Mouse (Mus musculus): ENCODE measurements around the gene Tmem127. TPM values are rescaled to one million over a fixed set of nuclear protein-coding genes. Genes with fewer than 3 reads are reported as not detected.

The Tmem127 gene
- polyA plus RNA-seq, 1 experiment from 2014 or later, result 21.1 TPM

DNA sequence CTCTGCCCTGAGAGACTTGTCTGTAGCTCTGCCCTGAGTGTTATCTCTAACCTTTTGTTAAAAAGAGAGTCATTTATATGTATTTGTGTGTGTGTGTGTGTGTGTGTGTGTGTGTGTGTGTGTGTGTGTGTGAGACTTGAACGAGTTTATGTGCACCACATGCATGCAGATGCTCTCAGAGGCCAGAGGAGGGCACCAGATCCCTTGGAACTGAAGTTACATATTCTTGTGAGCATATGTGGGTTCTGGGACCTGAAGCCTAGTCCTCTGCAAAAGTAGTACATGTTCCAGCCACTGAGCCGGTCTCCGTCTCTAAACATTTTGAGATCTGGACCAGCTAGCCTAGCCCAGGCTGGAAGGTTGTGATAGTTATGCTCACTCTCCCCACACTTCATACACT, 22.4 kb upstream of the Tmem127 start:
- WGBS, result 96% methylated on average over 3 of the region's 3 CpGs
- H3K9ac ChIP-seq (replicated peaks; ENCODE audit: low read depth, low read length), result no peak overlapping the region
- H3K27ac ChIP-seq (ENCODE audit: low read length), result no peak overlapping the region
- no peaks in the 10 kb centered on the region for H3K9me3 ChIP-seq (ENCODE audit: control insufficient read depth, low read depth, low read length)
- peaks cover 88% of the 10 kb centered on the region for H3K36me3 ChIP-seq (ENCODE audit: control insufficient read depth, insufficient read depth, low read length)
- no peaks in the 10 kb centered on the region for H3K27me3 ChIP-seq (ENCODE audit: control insufficient read depth, insufficient read depth, low read length)
- ATAC-seq (ENCODE audit: insufficient number of reproducible peaks, insufficient read depth, low FRiP score, low read depth), result no peak
- no peaks in the 10 kb centered on the region for H3K4me1 ChIP-seq (ENCODE audit: control insufficient read depth, insufficient read depth, low read length)
- no peak overlapping the region for H3K4me2 ChIP-seq (replicated peaks; ENCODE audit: low read depth, low read length)
- no peak overlapping the region for H3K4me3 ChIP-seq (ENCODE audit: low read depth, low read length)

GRCm38 (mm10) chr2:127237897-127238610, 9.7 kb upstream of the Tmem127 start:
- 90% methylated on average over 11 of the region's 11 CpGs for WGBS
- Histone ChIP-seq H3K9me3 (ENCODE audit: control insufficient read depth, low read depth, low read length) (no peaks in the 10 kb centered on the region), H3K9ac (replicated peaks; ENCODE audit: low read depth, low read length) (no peak overlapping the region), H3K4me1 (ENCODE audit: control insufficient read depth, insufficient read depth, low read length) (no peaks in the 10 kb centered on the region), H3K4me2 (replicated peaks; ENCODE audit: low read depth, low read length) (no peak overlapping the region), H3K4me3 (ENCODE audit: low read depth, low read length) (no peak overlapping the region), H3K27ac (ENCODE audit: low read length) (no peak overlapping the region), H3K36me3 (ENCODE audit: control insufficient read depth, insufficient read depth, low read length) (peaks cover 84% of the 10 kb centered on the region), H3K27me3 (ENCODE audit: control insufficient read depth, insufficient read depth, low read length) (no peaks in the 10 kb centered on the region)
- no peak for ATAC-seq (ENCODE audit: insufficient number of reproducible peaks, insufficient read depth, low FRiP score, low read depth)

DNA sequence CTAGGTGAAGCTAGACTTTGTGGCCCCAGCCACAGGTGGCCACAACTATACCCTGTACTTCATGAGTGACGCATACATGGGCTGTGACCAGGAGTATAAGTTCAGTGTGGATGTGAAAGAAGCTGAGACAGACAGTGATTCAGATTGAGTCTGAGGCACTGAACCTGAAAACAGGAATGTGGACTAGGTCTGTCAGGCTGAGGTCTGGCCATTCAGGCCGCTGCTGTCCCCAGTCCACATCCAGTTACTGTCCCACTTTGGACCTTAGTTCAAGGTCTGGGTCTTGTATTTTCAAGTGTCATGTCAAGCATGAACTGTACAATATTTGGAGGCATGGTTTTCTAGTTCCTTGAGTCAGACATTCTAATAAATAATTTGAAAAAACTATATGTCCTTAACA, 7.6 kb upstream of the Tmem127 start:
- H3K9ac ChIP-seq (replicated peaks; ENCODE audit: low read depth, low read length), result no peak overlapping the region
- no peaks in the 10 kb centered on the region for H3K4me1 ChIP-seq (ENCODE audit: control insufficient read depth, insufficient read depth, low read length)
- no peak for ATAC-seq (ENCODE audit: insufficient number of reproducible peaks, insufficient read depth, low FRiP score, low read depth)
- 94% methylated on average over 2 of the region's 2 CpGs for WGBS
- no peak overlapping the region for H3K27ac ChIP-seq (ENCODE audit: low read length)
- no peaks in the 10 kb centered on the region for H3K9me3 ChIP-seq (ENCODE audit: control insufficient read depth, low read depth, low read length)
- H3K4me3 ChIP-seq (ENCODE audit: low read depth, low read length), result no peak overlapping the region
- no peaks in the 10 kb centered on the region for H3K27me3 ChIP-seq (ENCODE audit: control insufficient read depth, insufficient read depth, low read length)
- H3K4me2 ChIP-seq (replicated peaks; ENCODE audit: low read depth, low read length), result no peak overlapping the region
- peaks cover 75% of the 10 kb centered on the region for H3K36me3 ChIP-seq (ENCODE audit: control insufficient read depth, insufficient read depth, low read length)

DNA sequence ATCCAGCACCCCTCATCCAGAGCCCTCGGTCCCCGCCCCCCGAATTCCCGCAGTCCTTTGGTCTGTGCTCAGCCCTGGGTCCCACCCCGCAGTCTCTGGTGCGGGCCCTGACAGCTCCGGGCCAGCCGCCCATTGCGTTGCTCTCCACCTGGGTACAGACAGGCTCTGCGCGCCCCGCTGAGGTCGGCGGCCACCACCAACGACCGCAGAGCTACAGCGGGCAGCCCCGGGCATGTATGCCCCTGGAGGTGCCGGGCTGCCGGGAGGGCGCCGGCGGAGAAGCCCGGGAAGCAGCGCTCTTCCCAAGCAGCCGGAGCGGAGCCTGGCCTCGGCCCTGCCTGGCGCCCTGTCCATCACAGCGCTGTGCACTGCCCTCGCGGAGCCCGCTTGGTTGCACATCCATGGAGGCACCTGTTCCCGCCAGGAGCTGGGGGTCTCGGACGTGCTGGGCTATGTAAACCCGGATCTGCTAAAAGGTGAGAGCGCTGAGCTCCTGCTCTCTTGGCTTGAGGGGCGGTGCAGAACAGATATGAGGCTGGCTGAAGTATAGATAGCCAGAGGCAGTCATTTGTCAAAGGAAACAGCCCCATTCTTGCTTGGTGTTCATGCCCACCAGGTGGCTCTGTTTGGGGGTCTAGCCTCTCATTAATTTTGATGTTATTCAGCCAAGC, 761 bp downstream of the Tmem127 start:
- Histone ChIP-seq H3K27ac (ENCODE audit: low read length) (peak overlapping the region; percentile 56; the same call in 1 of the 2 replicates), H3K9ac (replicated peaks; ENCODE audit: low read depth, low read length) (peak overlapping the region; percentile 75), H3K4me1 (ENCODE audit: control insufficient read depth, insufficient read depth, low read length) (peaks cover 25% of the 10 kb centered on the region), H3K36me3 (ENCODE audit: control insufficient read depth, insufficient read depth, low read length) (peaks cover 14% of the 10 kb centered on the region), H3K27me3 (ENCODE audit: control insufficient read depth, insufficient read depth, low read length) (no peaks in the 10 kb centered on the region), H3K4me2 (replicated peaks; ENCODE audit: low read depth, low read length) (peak overlapping the region; percentile 98), H3K4me3 (ENCODE audit: low read depth, low read length) (peak overlapping the region; percentile 80), H3K9me3 (ENCODE audit: control insufficient read depth, low read depth, low read length) (no peaks in the 10 kb centered on the region)
- WGBS, result under 1% methylated on average over 37 of the region's 39 CpGs
- ATAC-seq (ENCODE audit: insufficient number of reproducible peaks, insufficient read depth, low FRiP score, low read depth), result peak; percentile 35

DNA sequence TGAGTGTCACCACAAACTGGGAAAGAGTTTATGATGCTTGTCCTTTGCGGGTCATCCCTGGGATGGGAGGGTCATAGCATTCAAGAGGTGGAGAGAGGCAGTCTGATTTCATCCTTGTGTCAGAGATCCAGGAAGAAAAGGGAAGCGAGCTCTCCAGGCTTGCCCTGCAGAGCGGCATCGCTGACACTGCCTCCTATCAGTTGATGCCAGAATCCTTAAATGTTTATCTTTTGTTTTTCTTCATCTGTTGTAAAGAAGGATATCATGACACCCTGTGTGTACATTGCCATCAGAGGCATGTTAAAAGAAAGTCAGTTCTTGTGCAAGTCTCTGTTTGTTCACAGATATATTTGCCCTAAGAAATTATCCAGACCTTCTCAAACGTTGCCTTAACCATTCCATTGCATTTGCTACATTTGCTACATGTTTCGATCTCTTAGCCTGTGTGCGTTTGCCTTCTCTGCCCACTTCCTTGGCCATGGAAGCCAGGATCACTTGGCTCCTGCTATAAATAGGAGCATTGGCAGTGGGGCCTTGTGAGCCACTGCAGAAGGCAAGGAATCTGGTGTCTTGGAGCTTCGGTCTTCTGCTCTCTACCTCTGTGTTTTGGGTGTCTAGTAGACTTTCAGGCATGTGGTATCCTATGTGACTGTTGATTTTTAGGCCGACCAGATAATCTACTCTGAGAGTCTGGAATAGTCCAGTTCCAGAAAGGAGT, 2.7 kb downstream of the Tmem127 start:
- Histone ChIP-seq H3K9ac (replicated peaks; ENCODE audit: low read depth, low read length) (no peak overlapping the region), H3K27me3 (ENCODE audit: control insufficient read depth, insufficient read depth, low read length) (no peaks in the 10 kb centered on the region), H3K9me3 (ENCODE audit: control insufficient read depth, low read depth, low read length) (no peaks in the 10 kb centered on the region), H3K36me3 (ENCODE audit: control insufficient read depth, insufficient read depth, low read length) (peaks cover 4% of the 10 kb centered on the region; the same call in 1 of the 2 replicates), H3K27ac (ENCODE audit: low read length) (no peak overlapping the region), H3K4me1 (ENCODE audit: control insufficient read depth, insufficient read depth, low read length) (peaks cover 25% of the 10 kb centered on the region), H3K4me3 (ENCODE audit: low read depth, low read length) (no peak overlapping the region), H3K4me2 (replicated peaks; ENCODE audit: low read depth, low read length) (no peak overlapping the region)
- no peak for ATAC-seq (ENCODE audit: insufficient number of reproducible peaks, insufficient read depth, low FRiP score, low read depth)
- WGBS, result 89% methylated on average over 9 of the region's 9 CpGs

DNA sequence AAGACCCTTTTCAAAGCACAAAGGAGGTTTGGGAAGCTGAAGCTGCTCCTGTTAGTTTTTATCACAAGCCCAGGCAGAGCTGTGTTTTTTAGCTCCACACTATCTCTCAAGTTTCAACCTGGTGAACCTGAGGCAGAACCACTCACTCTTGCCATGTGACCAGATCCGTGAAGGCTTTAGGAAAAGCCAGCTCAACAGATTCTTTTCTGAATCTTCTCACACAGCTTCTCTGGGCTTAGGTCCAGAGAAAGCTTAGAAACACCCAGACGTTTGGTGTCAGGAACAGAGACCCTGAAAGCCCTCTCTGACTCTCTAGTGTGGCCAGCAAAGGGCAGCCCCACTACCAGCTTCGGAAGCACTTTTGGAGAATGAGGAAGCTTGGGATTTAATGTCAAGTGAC, 3.7 kb downstream of the Tmem127 start:
- WGBS, result 73% methylated on average over 3 of the region's 3 CpGs

GRCm38 (mm10) chr2:127251880-127252527, 4.3 kb downstream of the Tmem127 start:
- H3K4me3 ChIP-seq (ENCODE audit: low read depth, low read length), result no peak overlapping the region
- no peak overlapping the region for H3K27ac ChIP-seq (ENCODE audit: low read length)
- no peaks in the 10 kb centered on the region for H3K27me3 ChIP-seq (ENCODE audit: control insufficient read depth, insufficient read depth, low read length)
- peaks cover 10% of the 10 kb centered on the region for H3K36me3 ChIP-seq (ENCODE audit: control insufficient read depth, insufficient read depth, low read length)
- H3K4me1 ChIP-seq (ENCODE audit: control insufficient read depth, insufficient read depth, low read length), result peaks cover 18% of the 10 kb centered on the region
- WGBS, result 68% methylated on average over 3 of the region's 3 CpGs
- no peaks in the 10 kb centered on the region for H3K9me3 ChIP-seq (ENCODE audit: control insufficient read depth, low read depth, low read length)
- no peak for ATAC-seq (ENCODE audit: insufficient number of reproducible peaks, insufficient read depth, low FRiP score, low read depth)
- no peak overlapping the region for H3K9ac ChIP-seq (replicated peaks; ENCODE audit: low read depth, low read length)
- no peak overlapping the region for H3K4me2 ChIP-seq (replicated peaks; ENCODE audit: low read depth, low read length)

More for the DNA sequence above, 3.7 kb downstream of the Tmem127 start:
- Histone ChIP-seq H3K36me3 (ENCODE audit: control insufficient read depth, insufficient read depth, low read length) (peaks cover 6% of the 10 kb centered on the region; the same call in 1 of the 2 replicates), H3K27me3 (ENCODE audit: control insufficient read depth, insufficient read depth, low read length) (no peaks in the 10 kb centered on the region), H3K4me2 (replicated peaks; ENCODE audit: low read depth, low read length) (no peak overlapping the region), H3K9me3 (ENCODE audit: control insufficient read depth, low read depth, low read length) (no peaks in the 10 kb centered on the region), H3K4me3 (ENCODE audit: low read depth, low read length) (no peak overlapping the region), H3K27ac (ENCODE audit: low read length) (no peak overlapping the region), H3K4me1 (ENCODE audit: control insufficient read depth, insufficient read depth, low read length) (peaks cover 24% of the 10 kb centered on the region), H3K9ac (replicated peaks; ENCODE audit: low read depth, low read length) (no peak overlapping the region)
- ATAC-seq (ENCODE audit: insufficient number of reproducible peaks, insufficient read depth, low FRiP score, low read depth), result no peak

- Histone ChIP-seq H3K27ac (ENCODE audit: low read length) (no peak overlapping the region), H3K9ac (replicated peaks; ENCODE audit: low read depth, low read length) (no peak overlapping the region), H3K4me2 (replicated peaks; ENCODE audit: low read depth, low read length) (no peak overlapping the region), H3K4me1 (ENCODE audit: control insufficient read depth, insufficient read depth, low read length) (peaks cover 17% of the 10 kb centered on the region), H3K9me3 (ENCODE audit: control insufficient read depth, low read depth, low read length) (no peaks in the 10 kb centered on the region), H3K36me3 (ENCODE audit: control insufficient read depth, insufficient read depth, low read length) (peaks cover 18% of the 10 kb centered on the region), H3K27me3 (ENCODE audit: control insufficient read depth, insufficient read depth, low read length) (no peaks in the 10 kb centered on the region), H3K4me3 (ENCODE audit: low read depth, low read length) (no peak overlapping the region)
- 51% methylated on average over 5 of the region's 5 CpGs for WGBS
- ATAC-seq (ENCODE audit: insufficient number of reproducible peaks, insufficient read depth, low FRiP score, low read depth), result no peak
Measured at GRCm38 (mm10) chr2:127252787-127253186, 5.1 kb downstream of the Tmem127 start.

Data from stomach, embryonic 14.5 days (tissue).